Mouse (Mus musculus) lung, postnatal 0 days (tissue): ENCODE measurements around the gene Klhl32. TPM values are rescaled to one million over a fixed set of nuclear protein-coding genes. Genes with fewer than 3 reads are reported as not detected.

ENCODE experiments used
- ATAC-seq: fragments of 200-750 bp; cut with Nextera tagmentation; 2 replicates; pipeline ENCODE4 v1.8.0; 2017; ENCODE audit warnings: moderate library complexity
- DNase-seq: peaks from one replicate; pipeline ENCODE4 v3.0.0-alpha.2; 2016; ENCODE audit warnings: low spot score
- H3K27ac ChIP-seq: fragments of 300-500 bp; sonication (generic); 2 replicates; pipeline ENCODE4 v1.5.1; 2014; ENCODE audit warnings: antibody characterized with exemption, mild to moderate bottlenecking, low read length, mixed read lengths
- H3K27me3 ChIP-seq: fragments of 300-500 bp; sonication (generic); replicated peaks from 2 replicates; pipeline ENCODE4 v1.6.1; 2014; ENCODE audit warnings: low read length, mixed read lengths; ENCODE audit not compliant: insufficient read depth
- H3K36me3 ChIP-seq: fragments of 300-500 bp; sonication (generic); 2 replicates; pipeline ENCODE4 v1.6.1; 2014; ENCODE audit warnings: low read length, mixed read lengths; ENCODE audit not compliant: insufficient read depth
- H3K4me1 ChIP-seq: fragments of 300-500 bp; sonication (generic); 2 replicates; pipeline ENCODE4 v1.6.1; 2014; ENCODE audit warnings: antibody characterized with exemption, low read depth, low read length, mixed read lengths; ENCODE audit not compliant: insufficient read depth
- H3K4me2 ChIP-seq: fragments of 300-500 bp; sonication (generic); replicated peaks from 2 replicates; pipeline ENCODE4 v1.6.1; 2014; ENCODE audit warnings: low read depth, mild to moderate bottlenecking, low read length, moderate library complexity, mixed read lengths
- H3K4me3 ChIP-seq: fragments of 300-500 bp; sonication (generic); 2 replicates; pipeline ENCODE4 v1.5.1; 2014; ENCODE audit warnings: low read depth, low read length
- H3K9ac ChIP-seq: fragments of 300-500 bp; sonication (generic); replicated peaks from 2 replicates; pipeline ENCODE4 v1.6.1; 2014; ENCODE audit warnings: low read depth, mild to moderate bottlenecking
- H3K9me3 ChIP-seq: fragments of 300-500 bp; sonication (generic); 2 replicates; pipeline ENCODE4 v1.6.1; 2016; ENCODE audit warnings: low read length, mixed read lengths
- CTCF ChIP-seq: IDR thresholded peaks from 2 replicates; pipeline ENCODE4 v1.5.1; 2016; ENCODE audit warnings: antibody characterized with exemption, mild to moderate bottlenecking
- EP300 ChIP-seq: IDR thresholded peaks from 2 replicates; pipeline ENCODE4 v1.6.1; 2016; ENCODE audit warnings: antibody characterized with exemption, mild to moderate bottlenecking, control low read depth
- WGBS: fragments of 180-500 bp; shearing (Covaris S2); extraction: QIAGEN DNeasy Blood & Tissue Kit; methylation state at CpG from one replicate; pipeline ENCODE4 v1.1.7; 2014; 5-methylcytosine and 5-hydroxymethylcytosine counted together
- polyA plus RNA-seq: library from polyadenylated mRNA; unstranded; fragments of >200 nt; fragmentation: Nextera tagmentation; extraction: Ambion mirVana; gene quantifications from 2 replicates; pipeline ENCODE4 v1.2.1, GENCODE M21; 2015

The Klhl32 gene
- 0.95 and 1.2 TPM in 2 replicates for polyA plus RNA-seq

DNA sequence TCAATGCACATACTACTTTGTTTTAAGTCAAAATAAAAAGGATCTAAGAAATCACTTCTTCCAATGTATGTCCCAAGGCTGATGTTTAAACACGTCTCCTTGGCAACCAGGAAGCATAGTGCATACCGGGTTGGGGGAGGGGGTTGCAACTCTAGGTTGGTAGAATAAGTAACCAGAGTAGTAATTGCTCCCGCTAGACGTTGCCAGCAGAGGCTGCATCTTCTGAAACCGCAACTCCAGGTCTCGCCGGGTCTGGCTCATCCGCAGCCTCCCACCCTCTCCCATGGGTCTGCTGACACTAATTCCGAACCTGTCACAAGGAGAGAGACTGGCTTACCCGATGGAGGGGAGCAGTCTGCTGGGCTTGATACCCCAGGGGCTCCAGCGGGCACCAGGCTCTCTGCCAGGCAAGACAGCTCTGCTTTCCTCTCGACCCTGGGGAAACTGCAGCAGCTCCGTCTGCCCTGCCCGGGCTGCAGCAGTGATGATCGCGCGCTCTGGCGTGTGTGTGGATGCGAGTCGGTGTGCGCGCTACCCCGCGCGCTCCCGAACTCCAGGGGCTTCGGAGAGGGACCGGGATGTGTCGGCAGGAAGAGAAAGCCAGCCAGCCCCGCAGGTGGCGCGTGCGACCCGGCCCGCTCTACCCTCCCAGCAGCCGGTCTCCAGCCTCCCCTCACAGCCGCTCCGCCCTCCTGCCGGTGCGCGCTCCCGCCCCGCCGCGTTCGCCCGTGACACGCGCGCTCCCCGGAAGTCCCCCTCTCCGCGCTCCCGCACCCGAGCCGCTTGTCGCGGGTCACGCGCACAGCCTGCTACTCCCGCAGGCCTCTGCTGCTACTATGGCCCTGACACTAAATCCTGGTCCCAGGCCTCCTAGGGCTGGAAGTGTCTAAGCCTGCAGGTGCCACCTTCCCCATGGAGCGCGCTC, at the start of gene Klhl32:
Gene Klhl32, minus strand, starts transcription at position 724 of the 925 bp plus-strand sequence.
- no peak for TF ChIP-seq CTCF
- no peak for TF ChIP-seq EP300
- peak within 1 kb of the TSS; percentile 75 for H3K4me2 ChIP-seq
- H3K9me3 ChIP-seq: no peaks in the 10 kb centered on the region
- 0 out of 2 replicates have a peak within 1 kb of the TSS, but pooled peaks have one; percentile 24 for H3K9ac ChIP-seq
- H3K4me1 ChIP-seq: no peaks in the 10 kb centered on the region
- WGBS: under 1% methylated on average over 53 of the region's 63 CpGs
- H3K27me3 ChIP-seq: no peaks in the 10 kb centered on the region
- no peak within 1 kb of the TSS for H3K27ac ChIP-seq
- DNase-seq (peak; percentile 64), ATAC-seq (peak; percentile 84)
- H3K36me3 ChIP-seq: no peaks in the 10 kb centered on the region
- peak within 1 kb of the TSS; percentile 52 for H3K4me3 ChIP-seq

- 41% methylated on average over 4 of the region's 4 CpGs for WGBS
- H3K27ac ChIP-seq: no peak overlapping the region
- DNase-seq (no peak), ATAC-seq (no peak)
- H3K9me3 ChIP-seq: no peaks in the 10 kb centered on the region
- no peak overlapping the region for H3K4me2 ChIP-seq
- TF ChIP-seq CTCF: no peak
- TF ChIP-seq EP300: no peak
- no peaks in the 10 kb centered on the region for H3K4me1 ChIP-seq
- H3K4me3 ChIP-seq: peak overlapping the region; percentile 85; the same call in 1 of the 2 replicates
- H3K9ac ChIP-seq: no peak overlapping the region
- H3K27me3 ChIP-seq: no peaks in the 10 kb centered on the region
- H3K36me3 ChIP-seq: no peaks in the 10 kb centered on the region
These were observed 48.2 kb upstream of the Klhl32 start for GRCm38 (mm10) chr4:24899146-24899545.

GRCm38 (mm10) chr4:24898636-24899035, 47.7 kb upstream of the Klhl32 start:
- H3K27me3 ChIP-seq: no peaks in the 10 kb centered on the region

GRCm38 (mm10) chr4:24897851-24898515, 47.1 kb upstream of the Klhl32 start, which contains the start of gene Ndufaf4:
Gene Ndufaf4, plus strand, starts transcription at chr4:24898083.
- WGBS: 2% methylated on average over 57 of the region's 58 CpGs
- H3K27ac ChIP-seq: 0 out of 2 replicates have a peak within 1 kb of the TSS, but pooled peaks have one; percentile 9

More at GRCm38 (mm10) chr4:24898636-24899035, 47.7 kb upstream of the Klhl32 start:
- 23% methylated on average over 8 of the region's 8 CpGs for WGBS
- Histone ChIP-seq H3K4me1 (no peaks in the 10 kb centered on the region), H3K9me3 (no peaks in the 10 kb centered on the region), H3K4me3 (peak overlapping the region; percentile 85), H3K36me3 (no peaks in the 10 kb centered on the region), H3K27ac (no peak overlapping the region), H3K9ac (peak overlapping the region; percentile 60), H3K4me2 (peak overlapping the region; percentile 70)
- DNase-seq (no peak), ATAC-seq (no peak)
- TF ChIP-seq CTCF (no peak), EP300 (no peak)

DNA sequence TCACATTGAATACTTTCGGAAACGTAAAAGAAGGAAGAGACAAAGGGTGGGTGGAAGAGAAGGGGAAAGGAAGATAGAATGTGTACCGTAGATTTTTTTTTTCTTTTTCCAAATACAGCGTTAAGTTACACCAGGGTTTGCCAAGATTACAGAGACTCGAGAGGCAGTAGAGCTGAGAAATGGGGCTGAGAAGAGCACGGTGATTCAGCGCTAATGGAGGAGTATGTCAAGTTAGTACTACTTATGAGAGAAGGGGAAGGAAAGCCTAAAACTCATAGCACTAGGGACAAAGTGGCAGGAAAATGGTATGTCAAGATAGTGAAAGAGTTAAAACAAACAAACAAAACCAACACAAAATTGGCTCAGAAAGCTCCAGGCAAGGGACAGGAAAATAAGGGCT, 46.4 kb upstream of the Klhl32 start:
- H3K27me3 ChIP-seq: no peaks in the 10 kb centered on the region
- no peak for ATAC-seq
- TF ChIP-seq CTCF (no peak), EP300 (no peak)
- no peak overlapping the region for H3K27ac ChIP-seq
- no peaks in the 10 kb centered on the region for H3K4me1 ChIP-seq
- H3K36me3 ChIP-seq: no peaks in the 10 kb centered on the region
- H3K4me2 ChIP-seq: peak overlapping the region; percentile 70
- no peak overlapping the region for H3K9ac ChIP-seq
- H3K4me3 ChIP-seq: peak overlapping the region; percentile 85
- no peak for DNase-seq
- H3K9me3 ChIP-seq: no peaks in the 10 kb centered on the region
- WGBS: 9% methylated on average over 7 of the region's 7 CpGs

More at GRCm38 (mm10) chr4:24897851-24898515, 47.1 kb upstream of the Klhl32 start, which contains the start of gene Ndufaf4:
- H3K27me3 ChIP-seq: no peaks in the 10 kb centered on the region
- TF ChIP-seq CTCF (peak; percentile 98), EP300 (no peak)
- H3K4me2 ChIP-seq: peak within 1 kb of the TSS; percentile 70
- no peaks in the 10 kb centered on the region for H3K9me3 ChIP-seq
- peak; percentile 96 for DNase-seq
- ATAC-seq: peak; percentile 99
- peak within 1 kb of the TSS; percentile 85 for H3K4me3 ChIP-seq
- no peaks in the 10 kb centered on the region for H3K4me1 ChIP-seq
- H3K36me3 ChIP-seq: no peaks in the 10 kb centered on the region
- peak within 1 kb of the TSS; percentile 60 for H3K9ac ChIP-seq

DNA sequence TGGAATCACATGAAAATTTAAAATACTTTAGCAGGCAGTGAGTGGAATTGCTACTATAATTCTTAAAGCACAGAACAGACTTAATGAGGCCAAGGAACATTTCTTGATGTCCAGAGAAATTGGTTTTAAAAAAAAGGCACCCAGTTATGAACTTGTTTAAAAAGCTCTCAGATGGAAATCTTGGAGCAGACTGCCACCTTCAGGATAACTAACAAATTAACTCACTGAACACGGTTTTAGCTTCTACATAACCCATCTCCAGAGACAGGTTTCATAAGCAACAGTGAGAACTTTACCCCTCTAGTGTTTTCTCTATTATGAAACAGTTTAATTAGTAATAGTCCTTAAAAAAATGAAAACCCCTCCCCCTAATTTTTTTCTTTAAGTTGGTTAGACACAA, 45.9 kb upstream of the Klhl32 start:
- H3K4me2 ChIP-seq: peak overlapping the region; percentile 70; the same call in 1 of the 2 replicates
- peak; percentile 72 for TF ChIP-seq CTCF
- no peak; the same call in 1 of the 2 replicates for TF ChIP-seq EP300
- no peaks in the 10 kb centered on the region for H3K9me3 ChIP-seq
- H3K27ac ChIP-seq: no peak overlapping the region
- H3K27me3 ChIP-seq: no peaks in the 10 kb centered on the region
- H3K36me3 ChIP-seq: no peaks in the 10 kb centered on the region
- H3K4me1 ChIP-seq: no peaks in the 10 kb centered on the region
- 0% methylated on average over 1 of the region's 1 CpGs for WGBS
- DNase-seq (peak; percentile 87), ATAC-seq (peak; percentile 16; the same call in 1 of the 2 replicates)
- H3K4me3 ChIP-seq: no peak overlapping the region
- no peak overlapping the region for H3K9ac ChIP-seq
